Mouse (Mus musculus) gastrocnemius, postnatal 4 days (tissue): Measurements from ENCODE around the gene Synpr. TPM values are rescaled to one million over a fixed set of nuclear protein-coding genes. Genes with fewer than 3 reads are reported as not detected.
"Not testable (repeated sequence)": the region's sequence is repeated elsewhere in the genome, so short reads cannot be mapped to it uniquely, and the experiment has no call there.

Source experiments
- DNase-seq, 2 experiments: peaks; one replicate each; pipeline ENCODE4 v3.0.0; 2021 to 2022; ENCODE audit warnings: low spot score in 2 of 2, mixed read lengths in 2 of 2
- long read RNA-seq, 2 experiments: library from polyadenylated mRNA; stranded (forward); transcript quantifications; one replicate each; pipeline ENCODE4 v2.0.0; 2021
- total RNA-seq, 2 experiments: library from RNA; stranded (reverse); gene quantifications; 2 replicates each; pipeline ENCODE4 v1.2.3; 2021

The Synpr gene
- 1 to 10 TPM in 1 of 2 experiments, under 1 TPM in 1; 0.41 to 1.0 TPM for total RNA-seq
- long read RNA-seq, experiment 1, partial matches to known transcripts, result 0 of 1 reads
- long read RNA-seq, experiment 1, other reads (novel, unspliced or antisense), result 1 of 1 reads
- long read RNA-seq, experiment 2, result 0 reads

- peak; percentile 35 to 60 for DNase-seq
Measured at GRCm38 (mm10) chr14:13284091-13284844, at the start of gene Synpr. Gene Synpr (plus strand): TSS chr14:13284780.

GRCm38 (mm10) chr14:13236929-13237328 lies 47.7 kb upstream of the Synpr start:
- DNase-seq, result no peak

- DNase-seq, result no peak
Measured at GRCm38 (mm10) chr14:13247431-13247830, 37.1 kb upstream of the Synpr start.

- DNase-seq, result no peak
Measured at GRCm38 (mm10) chr14:13249361-13249760, 35.2 kb upstream of the Synpr start.

- no peak for DNase-seq
Measured at GRCm38 (mm10) chr14:13252594-13252993, 32.0 kb upstream of the Synpr start.

- not testable (repeated sequence) for DNase-seq
Measured at GRCm38 (mm10) chr14:13254741-13255140, 29.8 kb upstream of the Synpr start.

GRCm38 (mm10) chr14:13262406-13262805 lies 22.2 kb upstream of the Synpr start:
- no peak for DNase-seq

GRCm38 (mm10) chr14:13266331-13266730 lies 18.2 kb upstream of the Synpr start:
- DNase-seq, result no peak

GRCm38 (mm10) chr14:13267181-13267580 lies 17.4 kb upstream of the Synpr start:
- no peak for DNase-seq

GRCm38 (mm10) chr14:13283211-13283610 lies 1.4 kb upstream of the Synpr start:
- DNase-seq, result no peak

- no peak for DNase-seq
Measured at GRCm38 (mm10) chr14:13284845-13285198, 242 bp downstream of the Synpr start.

- no peak for DNase-seq
Measured at GRCm38 (mm10) chr14:13285341-13286130, 956 bp downstream of the Synpr start.

- no peak for DNase-seq
Measured at GRCm38 (mm10) chr14:13294200-13294599, 9.6 kb downstream of the Synpr start.

GRCm38 (mm10) chr14:13314323-13314722 lies 29.7 kb downstream of the Synpr start:
- DNase-seq, result no peak

GRCm38 (mm10) chr14:13328461-13328860 lies 43.9 kb downstream of the Synpr start:
- no peak for DNase-seq

GRCm38 (mm10) chr14:13332497-13333306 lies 48.1 kb downstream of the Synpr start:
- DNase-seq, result no peak

- no peak for DNase-seq
Measured at GRCm38 (mm10) chr14:13333372-13333771, 48.8 kb downstream of the Synpr start.

GRCm38 (mm10) chr14:13336162-13336561 lies 51.6 kb downstream of the Synpr start:
- no peak for DNase-seq

- no peak for DNase-seq
Measured at GRCm38 (mm10) chr14:13340688-13341087, 56.1 kb downstream of the Synpr start.

- DNase-seq, result no peak
Measured at GRCm38 (mm10) chr14:13344240-13344639, 59.7 kb downstream of the Synpr start.

GRCm38 (mm10) chr14:13349170-13349865 lies 64.7 kb downstream of the Synpr start:
- no peak for DNase-seq
